In genomic region chrX:163908337-163909250, GRCm38 (mm10) we compare ENCODE assay signal across 8 mouse cellular contexts. TPM values are rescaled to one million over a fixed set of nuclear protein-coding genes. Genes with fewer than 3 reads are reported as not detected.
DNase-seq lines count a peak whose midpoint lies in the region; ATAC-seq lines count a peak whose summit lies in the region.

TSS of gene Ap1s2 (plus strand) at chrX:163909017.

- 0 out of 2 replicates have a peak, but pooled peaks cover 4% of the 10 kb centered on the region for H3K27me3 ChIP-seq in hindbrain, embryonic 14.5 days (ENCODE audit: control insufficient read depth, insufficient read depth, low read length)

- H3K4me2 ChIP-seq in hindbrain, embryonic 14.5 days (replicated peaks), result peak within 1 kb of the TSS; percentile 56

- WGBS in hindbrain, embryonic 14.5 days, result 14% methylated on average over 78 of the region's 80 CpGs

- H3K4me3 ChIP-seq in hindbrain, embryonic 14.5 days (replicated peaks; ENCODE audit: low read length), result peak within 1 kb of the TSS; percentile 66

- no peaks in the 10 kb centered on the region for H3K36me3 ChIP-seq in hindbrain, embryonic 14.5 days (replicated peaks; ENCODE audit: control insufficient read depth, insufficient read depth)

- peak within 1 kb of the TSS; percentile 89 for H3K27ac ChIP-seq in hindbrain, embryonic 14.5 days

- peak; percentile 93 for DNase-seq in R1 (ENCODE audit: low read depth, low spot score)
- peak; percentile 92 to 95 for DNase-seq in cerebellum, postnatal 25 days
- peak; percentile 76 to 85 for DNase-seq in frontal cortex, postnatal 25 days (ENCODE audit: low spot score in 2 of 2)
- peak; percentile 82 for DNase-seq in hindbrain, embryonic 14.5 days (ENCODE audit: low spot score)
- DNase-seq in layer of hippocampus, postnatal 36 days, result peak; percentile 91 to 93
- peak; percentile 96 for DNase-seq in lung, postnatal 36 days
- peak; percentile 96 for DNase-seq in retina, postnatal 1 day
- DNase-seq in urinary bladder, adult 18-20 months (ENCODE audit: low spot score in 2 of 2), result peak; percentile 76 to 91

- no peaks in the 10 kb centered on the region for H3K9me3 ChIP-seq in hindbrain, embryonic 14.5 days (ENCODE audit: control insufficient read depth, low read length)

- peak within 1 kb of the TSS; percentile 65 for H3K9ac ChIP-seq in hindbrain, embryonic 14.5 days

- no peaks in the 10 kb centered on the region for H3K4me1 ChIP-seq in hindbrain, embryonic 14.5 days (replicated peaks; ENCODE audit: control insufficient read depth, insufficient read depth, low read length)

- ATAC-seq in hindbrain, embryonic 14.5 days (ENCODE audit: low FRiP score), result peak; percentile 99

RNA-seq across cellular contexts. Expression of gene Ap1s2, which starts in this region (rescaled TPM):
- 155 and 167 TPM in 2 replicates for polyA plus RNA-seq in hindbrain, embryonic 14.5 days (2014; fragmentation: Nextera tagmentation; extraction: Ambion mirVana)
- 10 to 100 TPM; 40.7 to 42.4 TPM for total RNA-seq in layer of hippocampus, postnatal 36 days (2021)

Comparison
In these comparisons a context has a peak if more than half of its experiments do, and no peak if none do; other contexts are left out.
1. Peak in every context shown above with its lines: DNase-seq, ATAC-seq, H3K4me3 ChIP-seq and H3K27ac ChIP-seq.